ENCODE assay signal across 8 mouse cellular contexts in the genomic region with DNA sequence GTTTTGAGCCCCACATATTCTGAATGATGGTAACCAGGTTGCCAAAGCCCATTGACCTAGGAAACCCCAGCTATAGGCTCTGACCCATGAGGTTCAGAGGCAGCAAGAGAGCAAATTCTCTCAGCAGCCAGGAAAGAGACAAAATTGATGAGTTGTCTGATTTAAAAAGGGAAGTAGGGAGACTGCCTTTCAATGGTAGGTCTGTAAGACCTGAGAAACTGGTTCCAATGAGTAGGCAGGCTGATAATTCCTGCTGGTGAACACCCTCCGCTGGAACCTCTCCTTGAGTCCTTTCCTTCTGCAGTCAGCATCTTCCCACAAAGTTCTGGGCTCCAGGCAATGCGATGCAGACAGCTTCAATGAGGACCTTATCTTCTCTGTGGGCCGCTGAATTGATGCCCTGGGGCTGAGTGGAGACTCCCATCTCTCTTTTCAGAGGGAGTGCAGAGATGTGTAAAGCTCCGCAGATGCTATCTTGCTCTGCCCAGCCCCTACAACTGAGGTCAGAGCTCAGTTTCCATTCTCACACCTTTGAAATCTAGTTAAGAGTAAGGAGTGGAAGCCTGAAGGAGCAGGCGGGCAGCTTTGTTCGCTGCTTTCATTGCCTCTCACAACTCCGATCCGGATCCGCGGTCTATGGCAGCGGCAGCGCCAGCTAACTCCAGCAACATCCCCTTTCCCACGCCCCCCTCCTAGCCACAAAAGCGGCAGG.
DNase-seq lines count a peak whose midpoint lies in the region; ATAC-seq and TF ChIP-seq lines count a peak whose summit lies in the region.

No protein-coding gene starts in this region.

- H3K27me3 ChIP-seq in heart, postnatal 0 days (ENCODE audit: control insufficient read depth, insufficient read depth, low read length), result no peaks in the 10 kb centered on the region
- H3K27me3 ChIP-seq in MEL (ENCODE audit: control insufficient read depth in 1 of 2, insufficient read depth in 2 of 2, low read length in 2 of 2), result no peaks in the 10 kb centered on the region
- H3K27me3 ChIP-seq in forebrain, postnatal 0 days (ENCODE audit: insufficient read depth, low read length), result no peaks in the 10 kb centered on the region
- H3K27me3 ChIP-seq in midbrain, embryonic 10.5 days (ENCODE audit: low read depth, poor library complexity, severe bottlenecking), result peaks cover 24% of the 10 kb centered on the region

- H3K9ac ChIP-seq in heart, postnatal 0 days (replicated peaks; ENCODE audit: low read depth, low read length), result peak overlapping the region; percentile 80
- H3K9ac ChIP-seq in MEL (ENCODE audit: control insufficient read depth, low read depth, low read length, poor library complexity, severe bottlenecking), result peak overlapping the region; percentile 64
- peak overlapping the region; percentile 25; the same call in 1 of the 2 replicates for H3K9ac ChIP-seq in forebrain, postnatal 0 days

- H3K4me3 ChIP-seq in heart, postnatal 0 days (ENCODE audit: low read depth, low read length), result peak overlapping the region; percentile 85
- H3K4me3 ChIP-seq in MEL (ENCODE audit: control insufficient read depth in 1 of 2, insufficient read depth in 1 of 2, low read depth in 2 of 2, low read length in 2 of 2), result peak overlapping the region; percentile 50 to 88
- peak overlapping the region; percentile 24 for H3K4me3 ChIP-seq in forebrain, postnatal 0 days (ENCODE audit: low read depth, low read length)
- H3K4me3 ChIP-seq in midbrain, embryonic 10.5 days, result peak overlapping the region; percentile 67

- peak overlapping the region; percentile 89 for H3K27ac ChIP-seq in heart, postnatal 0 days (ENCODE audit: low read depth)
- H3K27ac ChIP-seq in MEL (ENCODE audit: control insufficient read depth, low read depth, low read length), result no peak overlapping the region
- H3K27ac ChIP-seq in forebrain, postnatal 0 days (ENCODE audit: low read depth, low read length), result peak overlapping the region; percentile 9
- peak overlapping the region; percentile 81 for H3K27ac ChIP-seq in midbrain, embryonic 10.5 days (replicated peaks)

- WGBS in heart, postnatal 0 days, result 5% methylated on average over 14 of the region's 14 CpGs
- 4% methylated on average over 14 of the region's 14 CpGs for WGBS in forebrain, postnatal 0 days
- WGBS in midbrain, embryonic 10.5 days, result 2% methylated on average over 14 of the region's 14 CpGs

- H3K4me1 ChIP-seq in heart, postnatal 0 days (ENCODE audit: control insufficient read depth, insufficient read depth), result peaks cover 15% of the 10 kb centered on the region
- peaks cover 2 to 16% of the 10 kb centered on the region in 2 experiments for H3K4me1 ChIP-seq in MEL (ENCODE audit: control insufficient read depth in 1 of 2, insufficient read depth in 2 of 2, low read length in 2 of 2)
- H3K4me1 ChIP-seq in forebrain, postnatal 0 days (ENCODE audit: insufficient read depth), result peaks cover 14% of the 10 kb centered on the region; the same call in 1 of the 2 replicates
- H3K4me1 ChIP-seq in midbrain, embryonic 10.5 days, result peaks cover 36% of the 10 kb centered on the region

- no peaks in the 10 kb centered on the region for H3K36me3 ChIP-seq in heart, postnatal 0 days (replicated peaks; ENCODE audit: control insufficient read depth, insufficient read depth, low read length)
- peaks cover 0 to 11% of the 10 kb centered on the region in 2 experiments; a peak in 2 of 4 replicates for H3K36me3 ChIP-seq in MEL (ENCODE audit: control insufficient read depth in 1 of 2, insufficient read depth in 2 of 2, low read length in 2 of 2)
- H3K36me3 ChIP-seq in forebrain, postnatal 0 days (ENCODE audit: insufficient read depth), result 0 out of 2 replicates have a peak, but pooled peaks cover 4% of the 10 kb centered on the region
- no peaks in the 10 kb centered on the region for H3K36me3 ChIP-seq in midbrain, embryonic 10.5 days

- TF ChIP-seq RAD21 in MEL (IDR thresholded peaks at IDR 0.05; ENCODE audit: low read depth, low read length), result no peak

- no peak for TF ChIP-seq EP300 in heart, postnatal 0 days (IDR thresholded peaks at IDR 0.05; ENCODE audit: low read depth)
- peak in 1 of 2 experiments; percentile 31; a peak in 1 of 4 replicates for TF ChIP-seq EP300 in MEL (IDR thresholded peaks at IDR 0.05; ENCODE audit: low read depth in 1 of 2, low read length in 2 of 2)

- ATAC-seq in heart, postnatal 0 days (ENCODE audit: insufficient read depth, low read depth), result no peak
- no peak for ATAC-seq in forebrain, postnatal 0 days

- no peaks in the 10 kb centered on the region for H3K9me3 ChIP-seq in heart, postnatal 0 days (replicated peaks; ENCODE audit: control insufficient read depth, low read length)
- no peaks in the 10 kb centered on the region for H3K9me3 ChIP-seq in MEL (replicated peaks; ENCODE audit: insufficient read depth, low read length)
- H3K9me3 ChIP-seq in forebrain, postnatal 0 days (ENCODE audit: low read length), result no peaks in the 10 kb centered on the region
- no peaks in the 10 kb centered on the region for H3K9me3 ChIP-seq in midbrain, embryonic 10.5 days (replicated peaks)

- H3K79me2 ChIP-seq in MEL (ENCODE audit: control insufficient read depth, insufficient read depth, low read length, poor library complexity), result no peaks in the 10 kb centered on the region; the same call in 1 of the 2 replicates

- no peak for TF ChIP-seq POLR2A in MEL (IDR thresholded peaks at IDR 0.05; ENCODE audit: control insufficient read depth in 1 of 2, insufficient read depth in 1 of 2, low read depth in 1 of 2, low read length in 2 of 2, poor library complexity in 1 of 2)

- DNase-seq in heart, postnatal 0 days (ENCODE audit: low spot score), result no peak
- no peak for DNase-seq in heart, adult 8-10 months (ENCODE audit: low spot score)
- peak; percentile 64 for DNase-seq in MEL (ENCODE audit: low read depth, low spot score)
- no peak for DNase-seq in forebrain, postnatal 0 days
- DNase-seq in midbrain, embryonic 10.5 days (ENCODE audit: low spot score), result no peak
- no peak for DNase-seq in cerebellum, adult 18-20 months
- no peak for DNase-seq in retina, postnatal 1 day
- DNase-seq in adrenal gland, postnatal 14 days, result no peak

- peak overlapping the region; percentile 84 for H3K4me2 ChIP-seq in heart, postnatal 0 days (ENCODE audit: low read depth, low read length)
- peak overlapping the region; percentile 50 for H3K4me2 ChIP-seq in forebrain, postnatal 0 days (ENCODE audit: low read depth)

- no peak for TF ChIP-seq CTCF in heart, postnatal 0 days (IDR thresholded peaks at IDR 0.05; ENCODE audit: low read depth)
- no peak for TF ChIP-seq CTCF in MEL (IDR thresholded peaks at IDR 0.05 in 2 of 3, conservative IDR thresholded peaks at IDR 0.05 in 1 of 3; ENCODE audit: control insufficient read depth in 1 of 3, insufficient read depth in 1 of 3, low read depth in 2 of 3, low read length in 3 of 3, poor library complexity in 1 of 3, severe bottlenecking in 1 of 3)
- no peak for TF ChIP-seq CTCF in forebrain, postnatal 0 days (IDR thresholded peaks at IDR 0.05; ENCODE audit: low read depth)

TF ChIP-seq in MEL, 35 proteins besides CTCF, POLR2A, EP300 and RAD21:
- TF ChIP-seq POLR2AphosphoS5 (IDR thresholded peaks at IDR 0.05; ENCODE audit: borderline replicate concordance, low read depth, low read length), result no peak
- no peak for TF ChIP-seq POLR2AphosphoS2 (IDR thresholded peaks at IDR 0.05; ENCODE audit: low read length)
- no peak for TF ChIP-seq NELFE (IDR thresholded peaks at IDR 0.05; ENCODE audit: low read depth, low read length)
- TF ChIP-seq USF1 (IDR thresholded peaks at IDR 0.05; ENCODE audit: low read depth, low read length), result no peak
- TF ChIP-seq KAT2A (conservative IDR thresholded peaks at IDR 0.05; ENCODE audit: low read depth, low read length), result no peak
- no peak for TF ChIP-seq TBP (IDR thresholded peaks at IDR 0.05; ENCODE audit: low read depth, low read length)
- TF ChIP-seq MYC (IDR thresholded peaks at IDR 0.05; ENCODE audit: low read depth, low read length), result no peak
- no peak for TF ChIP-seq UBTF (IDR thresholded peaks at IDR 0.05; ENCODE audit: borderline replicate concordance, insufficient read depth, low read depth, low read length)
- no peak for TF ChIP-seq RCOR1 (IDR thresholded peaks at IDR 0.05; ENCODE audit: low read depth, low read length)
- peak; percentile 18; the same call in 1 of the 2 replicates for TF ChIP-seq SIN3A (IDR thresholded peaks at IDR 0.05; ENCODE audit: low read length)
- peak; percentile 26; the same call in 1 of the 2 replicates for TF ChIP-seq GATA1 (IDR thresholded peaks at IDR 0.05; ENCODE audit: low read depth, low read length)
- no peak for TF ChIP-seq TCF12 (IDR thresholded peaks at IDR 0.05; ENCODE audit: low read depth, low read length)
- TF ChIP-seq HCFC1 (IDR thresholded peaks at IDR 0.05; ENCODE audit: low read depth, low read length), result no peak
- no peak for TF ChIP-seq NRF1 (IDR thresholded peaks at IDR 0.05; ENCODE audit: insufficient read depth, low read depth, low read length, poor library complexity, severe bottlenecking)
- TF ChIP-seq MAX (IDR thresholded peaks at IDR 0.05; ENCODE audit: low read length), result no peak
- no peak for TF ChIP-seq JUND (IDR thresholded peaks at IDR 0.05; ENCODE audit: low read depth, low read length)
- no peak for TF ChIP-seq BHLHE40 (IDR thresholded peaks at IDR 0.05; ENCODE audit: borderline replicate concordance, low read depth, low read length)
- peak; percentile 55; the same call in 1 of the 2 replicates for TF ChIP-seq MAFK (IDR thresholded peaks at IDR 0.05; ENCODE audit: borderline replicate concordance, low read depth, low read length)
- no peak for TF ChIP-seq E2F4 (IDR thresholded peaks at IDR 0.05; ENCODE audit: borderline replicate concordance, low read depth, low read length)
- no peak for TF ChIP-seq USF2 (IDR thresholded peaks at IDR 0.05; ENCODE audit: borderline replicate concordance in 1 of 2, insufficient read depth in 1 of 2, low read depth in 1 of 2, low read length in 2 of 2)
- TF ChIP-seq MYB (IDR thresholded peaks at IDR 0.05; ENCODE audit: low read depth, low read length), result no peak

Comparison
In these comparisons a context has a peak if more than half of its experiments do, and no peak if none do; other contexts are left out.
1. H3K4me3 ChIP-seq: peak in every context shown above with its lines; median percentile 85 in heart, postnatal 0 days; 69 in MEL; 67 in midbrain, embryonic 10.5 days; 24 in forebrain, postnatal 0 days.
2. H3K9ac ChIP-seq: peak in every context shown above with its lines; median percentile 80 in heart, postnatal 0 days; 64 in MEL; 25 in forebrain, postnatal 0 days.